Mouse (Mus musculus) embryonic fibroblast, embryonic 13.5 days (primary cell): ENCODE data around the gene Fkbp5. TPM values are rescaled to one million over a fixed set of nuclear protein-coding genes. Genes with fewer than 3 reads are reported as not detected.
"Not testable (repeated sequence)": the region's sequence is repeated elsewhere in the genome, so short reads cannot be mapped to it uniquely, and the experiment has no call there.

Experiments used
- H3K27ac ChIP-seq: 2 replicates; pipeline ENCODE4 v1.5.1; 2012; ENCODE audit warnings: low read length, control low read depth, inconsistent platforms; ENCODE audit not compliant: insufficient read depth
- H3K4me1 ChIP-seq: 2 replicates; pipeline ENCODE4 v1.6.1; 2011; ENCODE audit warnings: low read length; ENCODE audit not compliant: control insufficient read depth, insufficient read depth
- H3K4me3 ChIP-seq: 2 replicates; pipeline ENCODE4 v1.5.1; 2011; ENCODE audit warnings: mild to moderate bottlenecking, control low read depth, low read length; ENCODE audit not compliant: insufficient read depth
- CTCF ChIP-seq: IDR thresholded peaks from 2 replicates; pipeline ENCODE4 v1.5.1; 2011; ENCODE audit warnings: mild to moderate bottlenecking, control low read depth, low read length, moderate library complexity, borderline replicate concordance; ENCODE audit not compliant: insufficient read depth
- POLR2A ChIP-seq: IDR thresholded peaks from 2 replicates; pipeline ENCODE4 v1.6.1; 2011; ENCODE audit warnings: low read depth, mild to moderate bottlenecking, control low read depth, low read length, moderate library complexity
- polyA plus RNA-seq: library from polyadenylated mRNA; stranded (reverse); fragments of >200 nt; gene quantifications from 2 replicates; pipeline ENCODE4 v1.2.4, GENCODE M21; 2011; ENCODE audit warnings: low read depth; ENCODE audit not compliant: missing spikeins, insufficient read length

Gene Fkbp5
- polyA plus RNA-seq, 1 experiment, result 31.3 TPM

DNA sequence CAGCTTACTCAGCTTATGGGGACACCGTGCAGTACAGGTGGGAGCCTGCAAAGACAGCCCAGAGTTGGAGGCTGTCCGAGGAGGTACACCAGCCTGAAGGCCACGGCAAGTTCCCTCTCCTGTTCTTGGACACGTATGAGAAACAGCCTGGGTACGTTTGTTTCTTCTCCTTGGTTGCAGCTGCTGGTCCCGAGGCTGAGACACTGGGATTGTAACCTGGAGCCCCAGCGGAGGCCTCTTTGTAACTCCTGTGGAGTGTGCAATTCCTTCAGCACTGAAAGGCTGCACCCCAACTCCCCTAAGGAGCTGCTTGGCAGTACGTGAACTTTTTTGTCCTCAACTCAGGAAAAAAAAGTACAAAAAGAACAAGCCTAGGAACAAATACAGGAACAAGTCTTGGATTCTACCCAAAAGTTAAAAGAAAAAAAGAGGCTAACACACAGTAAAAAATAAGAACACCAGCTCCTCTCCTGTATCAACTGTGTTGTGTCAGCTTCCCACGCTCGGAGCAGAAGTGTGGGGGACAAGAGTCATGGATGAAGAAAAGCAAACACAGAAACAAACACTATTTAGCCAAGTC is 105.9 kb downstream of the Fkbp5 start:
- no peak overlapping the region for H3K27ac ChIP-seq
- peaks cover 9% of the 10 kb centered on the region; the same call in 1 of the 2 replicates for H3K4me1 ChIP-seq
- TF ChIP-seq CTCF (no peak), POLR2A (no peak)
- no peak overlapping the region for H3K4me3 ChIP-seq

DNA sequence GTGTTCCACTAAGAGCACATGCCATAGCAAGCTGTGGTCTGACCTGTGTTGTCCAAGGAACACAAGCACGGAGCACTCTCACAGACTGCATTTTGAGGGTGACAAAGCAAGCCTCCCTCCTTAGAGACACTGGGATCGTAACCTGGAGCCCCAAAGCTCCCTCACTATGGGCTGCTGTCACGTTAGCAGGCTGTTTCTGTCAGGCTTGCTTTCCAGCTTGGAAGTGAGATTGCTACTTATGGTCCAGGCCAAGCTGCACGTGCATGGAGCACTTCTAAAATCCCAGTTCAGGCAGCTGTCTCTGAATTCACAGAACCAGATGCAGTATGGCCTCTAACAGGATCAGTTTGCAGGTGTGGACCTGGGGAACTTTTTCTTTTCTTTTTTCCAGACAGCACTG is 106.6 kb downstream of the Fkbp5 start:
- H3K4me3 ChIP-seq, result no peak overlapping the region
- H3K27ac ChIP-seq, result no peak overlapping the region
- H3K4me1 ChIP-seq, result peaks cover 7% of the 10 kb centered on the region; the same call in 1 of the 2 replicates
- TF ChIP-seq POLR2A, result no peak
- no peak for TF ChIP-seq CTCF

DNA sequence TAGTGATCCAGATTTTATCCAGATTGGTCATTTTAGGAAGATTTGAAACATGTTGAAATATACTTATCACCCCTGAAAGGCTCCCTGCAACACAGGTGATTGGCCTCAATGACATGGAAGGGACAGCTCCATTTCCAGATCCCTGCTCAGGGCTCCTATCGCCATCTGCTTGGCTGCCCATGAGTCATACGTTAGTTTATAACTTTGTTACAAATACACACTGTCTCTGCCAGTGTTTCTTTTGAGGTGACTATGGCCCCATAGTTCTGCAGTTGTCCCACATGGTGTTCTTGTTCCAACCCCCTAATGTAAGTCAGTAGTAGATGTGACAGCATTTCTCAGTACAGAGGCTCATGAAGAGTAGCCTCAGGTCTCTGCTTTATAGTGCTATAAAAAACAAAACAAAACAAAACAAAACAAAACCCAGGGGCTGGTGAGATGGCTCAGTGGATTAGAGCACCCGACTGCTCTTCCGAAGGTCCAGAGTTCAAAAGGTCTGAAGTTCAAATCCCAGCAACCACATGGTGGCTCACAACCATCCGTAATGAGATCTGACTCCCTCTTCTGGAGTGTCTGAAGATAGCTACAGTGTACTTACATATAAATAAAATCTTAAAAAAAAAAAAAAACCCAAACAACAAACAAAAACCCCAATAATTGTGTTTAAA is 108.9 kb downstream of the Fkbp5 start:
- TF ChIP-seq CTCF, result no peak
- no peak for TF ChIP-seq POLR2A
- Histone ChIP-seq H3K27ac (no peak overlapping the region), H3K4me3 (no peak overlapping the region), H3K4me1 (peaks cover 3% of the 10 kb centered on the region; the same call in 1 of the 2 replicates)

- Histone ChIP-seq H3K27ac (no peak overlapping the region), H3K4me1 (peaks cover 3% of the 10 kb centered on the region; the same call in 1 of the 2 replicates), H3K4me3 (no peak overlapping the region)
- TF ChIP-seq POLR2A (no peak), CTCF (peak; percentile 99)
These were observed 109.7 kb downstream of the Fkbp5 start for GRCm38 (mm10) chr17:28407418-28408250.

GRCm38 (mm10) chr17:28406471-28406870 is 110.9 kb downstream of the Fkbp5 start:
- H3K4me3 ChIP-seq, result no peak overlapping the region
- H3K4me1 ChIP-seq, result peaks cover 3% of the 10 kb centered on the region; the same call in 1 of the 2 replicates
- no peak overlapping the region for H3K27ac ChIP-seq
- TF ChIP-seq POLR2A, result no peak
- TF ChIP-seq CTCF, result no peak

- not testable (repeated sequence) for H3K27ac ChIP-seq, H3K4me1 ChIP-seq, H3K4me3 ChIP-seq
These were observed 112.6 kb downstream of the Fkbp5 start for GRCm38 (mm10) chr17:28404745-28405144.

DNA sequence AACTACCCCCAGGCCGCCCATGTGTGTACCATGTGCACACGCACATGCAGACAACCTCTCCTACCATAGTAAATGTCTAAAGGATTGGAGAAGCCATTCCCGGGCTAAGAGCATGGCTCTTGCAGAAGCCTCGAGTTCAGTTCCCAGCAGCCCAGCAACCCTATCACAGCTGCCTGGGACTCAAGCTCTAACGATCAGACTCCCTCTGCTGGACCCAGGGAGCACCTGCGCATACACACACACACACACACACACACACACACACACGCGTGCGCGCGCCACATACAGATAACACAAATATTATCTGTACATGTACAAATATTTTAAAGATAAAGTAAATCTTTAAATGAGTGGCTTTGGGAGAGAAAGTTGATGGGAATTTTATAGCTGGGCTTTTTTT is 113.0 kb downstream of the Fkbp5 start:
- no peak overlapping the region for H3K27ac ChIP-seq
- H3K4me1 ChIP-seq, result peaks cover 3% of the 10 kb centered on the region; the same call in 1 of the 2 replicates
- TF ChIP-seq CTCF (no peak), POLR2A (no peak)
- no peak overlapping the region for H3K4me3 ChIP-seq

DNA sequence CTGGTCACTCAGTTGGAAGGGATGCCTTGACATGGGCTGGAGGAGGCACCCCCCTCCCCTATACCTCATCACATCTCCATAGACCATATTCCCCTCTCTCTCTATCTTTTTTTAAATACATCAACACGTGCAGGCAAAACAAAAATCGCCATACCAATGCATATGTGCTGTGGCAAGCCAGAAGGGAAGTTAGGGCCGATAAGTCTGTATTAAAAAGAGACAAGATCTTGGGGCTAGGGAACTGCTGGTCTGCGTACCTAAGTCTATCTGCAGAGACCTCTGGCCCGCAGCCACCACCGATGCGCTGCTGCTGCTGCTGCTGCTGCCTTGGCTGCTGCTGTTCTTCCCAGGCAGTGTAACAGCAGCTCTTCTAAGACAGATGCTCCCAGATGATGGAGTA is 122.3 kb downstream of the Fkbp5 start:
- Histone ChIP-seq H3K27ac (peak overlapping the region; percentile 77), H3K4me3 (no peak overlapping the region), H3K4me1 (peaks cover 3% of the 10 kb centered on the region; the same call in 1 of the 2 replicates)
- TF ChIP-seq POLR2A (no peak), CTCF (no peak)

DNA sequence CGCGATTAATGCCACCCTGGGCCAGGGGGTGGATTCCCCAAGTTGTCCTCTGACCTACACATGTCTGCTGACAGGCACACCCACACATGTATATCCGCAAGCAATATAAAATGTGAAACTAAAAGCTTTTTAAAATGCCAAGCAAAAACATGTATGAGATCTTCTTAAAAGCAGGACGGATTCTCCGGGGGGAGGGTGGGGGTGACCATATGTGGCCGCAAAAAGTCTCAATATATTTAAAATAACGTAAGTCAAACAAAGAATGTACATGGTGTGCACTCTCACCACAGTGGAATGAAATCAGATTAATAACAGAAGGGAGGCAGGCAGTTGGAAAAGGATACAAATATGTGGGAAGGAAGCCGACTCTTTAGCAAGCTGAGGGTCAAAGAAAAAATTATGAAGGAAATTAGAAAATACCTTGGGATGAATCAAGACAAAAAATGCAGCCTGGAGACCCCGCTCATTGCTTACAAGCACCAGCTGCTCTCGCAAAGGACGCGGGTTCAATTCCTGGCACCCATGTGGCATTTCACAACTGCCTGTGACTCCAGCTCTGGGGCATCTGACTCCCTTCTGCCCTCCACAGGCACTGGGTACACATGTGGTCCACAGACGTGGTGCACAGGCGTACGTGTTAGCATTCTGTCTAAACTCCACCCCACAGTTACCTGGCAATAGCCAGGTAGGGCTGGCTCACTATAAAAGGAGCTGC is 123.1 kb downstream of the Fkbp5 start:
- TF ChIP-seq POLR2A, result no peak
- peak; percentile 33; the same call in 1 of the 2 replicates for TF ChIP-seq CTCF
- H3K4me3 ChIP-seq, result no peak overlapping the region
- H3K4me1 ChIP-seq, result peaks cover 3% of the 10 kb centered on the region; the same call in 1 of the 2 replicates
- peak overlapping the region; percentile 89 for H3K27ac ChIP-seq
